Mouse (Mus musculus) small intestine, adult 2 months (tissue): ENCODE measurements at regions not wholly inside any gene's neighbourhood (a gene's known extent, or its start where the extent isn't known, plus 50 kb on each side); places are given as distances from the start of the nearest gene placed in this dataset.

Experiments used
- CTCF ChIP-seq: fragments of 200-500 bp; IDR thresholded peaks from 2 replicates; pipeline ENCODE4 v1.5.1; 2012; ENCODE audit warnings: low read depth, mild to moderate bottlenecking, control low read depth, inconsistent platforms, low read length, moderate library complexity, mixed read lengths; ENCODE audit not compliant: insufficient replicate concordance, insufficient read length; ENCODE audit errors: extremely low read depth
- POLR2A ChIP-seq: fragments of 200-500 bp; IDR thresholded peaks from 2 replicates; pipeline ENCODE4 v1.6.1; 2012; ENCODE audit warnings: low read depth, mild to moderate bottlenecking, control low read depth, inconsistent platforms, low read length, moderate library complexity

- TF ChIP-seq CTCF (no peak), POLR2A (no peak)
Observed at GRCm38 (mm10) chr7:36921003-36921402, 223.1 kb downstream of the Tshz3 start.
